Mouse (Mus musculus): ENCODE results near the gene Cyp2d11.
"Not testable (repeated sequence)": the region's sequence is repeated elsewhere in the genome, so short reads cannot be mapped to it uniquely, and the experiment has no call there.

Cyp2d11 gene

DNA sequence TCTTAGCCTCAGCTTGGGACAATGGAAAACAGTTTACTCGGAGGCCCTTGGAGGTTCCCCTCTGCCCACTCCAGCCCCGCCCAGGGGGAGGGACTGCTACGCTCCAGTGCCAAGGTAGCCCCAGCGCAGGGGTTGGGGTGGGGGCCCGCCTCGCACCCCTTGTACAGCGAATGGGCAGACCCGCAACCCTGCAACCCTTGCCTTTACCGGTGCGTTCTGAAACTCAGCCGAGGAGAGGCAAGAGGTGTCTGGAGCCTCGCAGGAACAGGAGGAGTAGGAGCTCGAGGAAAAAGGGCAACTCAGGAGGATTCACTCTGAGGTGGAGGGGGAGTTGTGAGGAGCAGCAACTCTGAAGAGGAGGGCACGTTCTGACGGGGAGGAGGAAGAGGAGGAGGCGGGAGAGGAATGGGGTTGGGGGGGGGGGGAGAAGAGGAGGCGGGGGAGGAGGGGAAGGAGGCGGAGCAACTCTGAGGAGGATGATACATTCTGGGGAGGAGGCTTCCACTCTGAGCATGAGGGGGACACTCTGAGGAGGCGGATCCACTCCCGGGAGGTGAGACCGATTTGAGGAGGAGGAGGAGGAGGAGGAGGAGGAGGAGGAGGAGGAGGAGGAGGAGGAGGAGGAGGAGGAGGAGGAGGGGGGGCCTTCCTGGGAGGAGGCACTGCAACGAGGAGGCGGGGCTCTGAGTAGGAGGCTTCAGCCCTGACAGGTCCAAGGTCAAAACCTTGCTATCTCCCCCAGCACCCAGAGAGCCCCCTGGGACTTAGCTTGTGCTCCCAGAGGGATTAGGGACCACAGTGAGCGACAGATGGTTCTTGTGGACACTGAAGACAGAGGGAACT lies 13.7 kb downstream of the Cyp2d11 start, which contains the start of gene Cyp2d22:
Gene Cyp2d22 (minus strand): TSS at position 390 of the 843 bp plus-strand sequence.
- peak; percentile 55 for DNase-seq (ENCODE audit: low spot score)

DNA sequence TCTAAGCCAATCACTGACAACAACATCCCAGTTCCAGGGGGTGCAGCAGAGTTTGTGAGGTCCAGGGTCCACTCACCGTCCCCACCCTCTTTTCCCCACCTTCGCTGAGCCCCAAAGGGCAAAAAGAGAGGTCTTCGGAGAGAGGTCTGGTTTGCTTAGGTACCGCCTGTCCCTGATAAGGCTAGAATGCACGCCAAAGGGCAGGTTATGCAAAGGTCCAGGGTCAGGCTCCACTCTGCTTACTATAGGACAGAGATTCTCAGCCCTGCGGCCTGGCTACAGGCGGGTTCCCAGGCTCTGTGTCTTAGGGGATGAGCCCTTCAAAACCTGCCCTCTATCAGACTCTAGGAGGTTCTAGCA lies 14.3 kb downstream of the Cyp2d11 start:
- DNase-seq (ENCODE audit: low spot score), result no peak

DNA sequence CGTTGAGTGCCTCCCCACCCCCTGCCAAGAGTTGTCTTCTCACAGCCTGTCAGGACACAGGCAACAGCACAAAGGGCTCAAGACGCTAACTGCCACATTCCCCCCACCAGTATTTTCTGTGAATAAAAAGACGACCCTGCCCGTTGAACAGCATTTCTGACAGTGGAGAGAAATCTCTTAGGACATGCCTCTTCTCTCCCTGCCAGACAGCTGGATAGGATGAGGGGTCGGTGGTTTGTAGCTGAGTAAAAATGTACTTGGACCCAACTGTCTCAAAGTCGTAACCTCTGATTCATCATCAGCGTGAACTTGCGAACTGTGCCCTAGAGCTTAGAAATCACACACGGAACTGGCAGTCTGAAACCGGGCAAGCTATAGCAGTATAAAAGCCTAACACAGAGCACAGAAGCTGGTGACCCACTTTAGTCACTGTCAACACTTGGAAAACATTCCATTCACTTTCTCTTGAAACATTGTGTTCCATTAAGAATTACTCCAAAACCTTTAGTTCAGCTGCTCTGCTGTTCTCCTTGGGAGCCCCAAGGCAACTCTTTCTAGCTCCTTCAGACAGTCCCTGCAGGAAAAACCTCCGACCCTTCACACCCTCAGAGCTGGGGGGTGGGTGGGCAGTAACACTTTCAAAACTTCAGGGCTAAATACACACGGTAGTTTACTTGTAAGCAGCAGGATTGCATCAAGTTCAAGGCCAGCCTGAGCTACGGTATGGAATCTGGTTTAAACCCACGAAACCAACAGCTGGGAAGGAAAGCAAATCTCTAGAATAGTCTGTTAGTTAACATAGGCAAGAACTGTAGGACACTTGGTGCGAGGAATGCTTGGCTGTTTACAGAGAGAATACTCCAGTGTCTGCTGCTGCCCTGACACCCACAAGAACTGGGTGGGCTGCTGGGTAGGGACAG lies 15.3 kb downstream of the Cyp2d11 start:
- DNase-seq (ENCODE audit: low spot score), result no peak

DNA sequence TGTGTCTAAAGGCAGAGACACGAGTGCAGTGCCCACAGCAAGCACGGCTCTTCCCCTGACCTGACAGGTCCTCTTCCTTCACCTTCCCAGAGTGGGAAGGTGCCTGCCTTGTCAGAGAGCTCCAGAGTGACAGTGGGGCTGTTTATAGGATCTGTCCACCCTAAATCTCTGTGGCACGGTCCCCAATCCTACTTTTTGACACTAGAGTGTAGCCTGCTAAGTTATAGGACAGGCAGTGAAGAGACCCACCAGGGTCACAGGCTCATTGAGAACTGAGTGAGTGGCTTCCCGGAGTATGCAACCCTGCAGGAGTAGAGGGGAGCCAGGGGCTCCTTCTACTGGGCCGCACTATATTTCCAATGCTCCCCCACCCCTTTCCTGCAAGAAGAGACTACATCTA lies 16.1 kb downstream of the Cyp2d11 start:
- DNase-seq (ENCODE audit: low spot score), result no peak

DNA sequence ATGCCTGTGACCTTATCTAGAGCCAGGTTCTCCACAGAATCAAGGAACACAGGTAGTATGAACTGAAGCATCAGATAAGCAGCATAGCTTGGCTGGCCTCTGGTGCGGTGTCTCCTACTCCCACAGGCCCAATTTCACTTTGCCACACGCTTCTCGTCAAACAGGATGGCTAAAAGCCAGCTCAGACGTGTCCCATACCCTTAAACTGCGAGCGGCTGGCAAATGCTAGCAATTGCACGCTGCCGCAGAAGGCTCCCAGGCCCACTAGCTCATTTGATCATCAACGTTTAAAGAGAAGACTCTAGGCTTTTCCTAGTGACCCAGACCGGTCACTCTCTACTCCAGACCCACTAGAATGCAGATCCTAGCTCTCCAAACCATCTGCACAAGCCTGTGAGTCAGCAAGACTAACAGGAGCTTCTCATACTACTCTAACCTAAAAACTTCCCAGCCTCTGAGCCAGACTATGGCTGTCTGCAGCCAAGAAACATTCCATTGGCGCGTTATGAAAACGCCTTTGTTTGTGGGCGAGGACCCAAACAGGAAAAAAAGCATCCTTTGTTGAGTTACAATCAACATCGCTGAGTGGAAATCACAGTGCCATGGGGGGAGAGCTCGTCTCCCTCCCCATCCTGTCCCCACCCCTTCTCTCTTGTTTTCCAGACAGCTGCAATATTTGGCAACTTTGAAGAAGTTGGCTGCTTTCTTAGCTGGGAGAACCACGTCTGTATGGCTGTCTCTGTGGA lies 17.3 kb downstream of the Cyp2d11 start:
- DNase-seq (ENCODE audit: low spot score), result peak; percentile 44

DNA sequence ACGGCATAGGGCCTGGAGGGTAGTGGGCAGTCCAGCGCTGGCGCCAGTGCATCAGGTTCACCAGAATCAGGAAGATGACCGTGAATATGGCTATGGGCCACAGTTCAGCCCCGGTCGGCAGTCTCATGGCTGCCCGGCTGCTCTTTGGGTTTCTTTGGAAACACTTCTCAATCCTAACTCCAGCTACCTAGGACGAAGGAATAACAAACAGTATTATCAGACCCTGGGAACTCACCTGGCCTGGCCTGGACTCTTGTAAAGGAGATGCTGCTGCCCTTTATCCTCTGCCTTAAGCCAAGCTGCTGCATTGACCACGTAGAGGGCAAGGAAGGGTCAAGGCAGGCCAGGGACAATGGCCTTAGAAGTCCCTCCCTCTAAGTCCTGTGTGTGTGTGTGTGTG lies 18.0 kb downstream of the Cyp2d11 start:
- no peak for DNase-seq (ENCODE audit: low spot score)

DNA sequence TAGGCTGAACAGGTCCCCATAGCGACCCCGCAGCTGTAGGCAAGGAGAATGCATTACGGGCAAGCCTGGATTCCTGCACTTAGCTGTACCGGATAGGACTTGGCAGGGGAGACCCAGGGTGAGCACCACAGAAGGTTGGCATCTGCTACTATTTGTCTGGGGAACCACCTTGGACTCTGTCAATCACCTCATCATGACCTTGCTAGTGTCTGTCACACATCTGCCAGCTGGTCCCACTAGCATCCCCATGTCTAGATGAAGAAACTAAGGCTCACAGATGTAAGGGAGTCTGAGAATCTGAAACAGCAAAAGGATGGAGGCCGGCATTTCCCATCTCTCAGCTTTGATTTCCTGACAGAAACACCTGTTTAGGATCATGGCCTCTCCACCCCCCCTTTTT lies 19.4 kb downstream of the Cyp2d11 start:
- no peak for DNase-seq (ENCODE audit: low spot score)

DNA sequence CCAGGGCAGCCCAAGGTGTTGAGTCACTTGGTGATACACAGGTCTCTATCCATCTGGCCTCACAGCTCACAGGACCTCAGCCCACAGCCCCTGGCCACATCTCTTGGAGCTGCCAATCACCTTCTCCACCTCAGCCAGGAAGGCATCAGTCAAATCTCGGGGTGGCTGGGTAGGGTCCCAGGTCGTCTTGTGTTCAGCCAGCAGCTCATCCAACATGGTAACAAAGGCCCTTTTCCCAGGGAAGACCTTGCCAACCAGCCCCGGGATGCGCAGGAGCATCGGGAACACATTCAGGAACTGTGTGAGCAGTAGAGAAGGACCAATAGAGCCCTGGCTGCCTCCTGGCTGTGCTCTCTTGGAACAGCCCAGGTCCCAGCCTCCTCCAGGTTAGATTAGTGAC lies 20.8 kb downstream of the Cyp2d11 start:
- no peak for DNase-seq (ENCODE audit: low spot score)

DNA sequence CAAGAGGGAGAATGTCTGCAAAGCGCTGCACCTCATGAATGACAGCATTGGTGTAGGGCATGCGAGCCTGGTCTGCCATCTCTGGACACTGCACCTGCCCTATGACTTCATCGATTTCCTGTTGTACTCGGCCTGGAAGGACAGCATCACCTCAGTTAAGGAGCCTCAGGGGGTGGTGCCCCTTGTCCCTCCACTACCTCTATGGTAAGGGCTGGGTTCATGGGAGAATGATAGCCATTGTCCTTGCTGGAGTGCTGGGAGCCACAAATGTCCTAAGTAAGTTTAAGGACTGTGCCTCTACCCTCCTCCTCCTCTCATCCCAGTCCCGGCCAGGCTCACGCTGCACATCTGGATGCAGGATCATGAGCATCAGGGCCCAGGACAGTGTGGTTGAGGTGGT lies 21.4 kb downstream of the Cyp2d11 start:
- no peak for DNase-seq (ENCODE audit: low spot score)

DNA sequence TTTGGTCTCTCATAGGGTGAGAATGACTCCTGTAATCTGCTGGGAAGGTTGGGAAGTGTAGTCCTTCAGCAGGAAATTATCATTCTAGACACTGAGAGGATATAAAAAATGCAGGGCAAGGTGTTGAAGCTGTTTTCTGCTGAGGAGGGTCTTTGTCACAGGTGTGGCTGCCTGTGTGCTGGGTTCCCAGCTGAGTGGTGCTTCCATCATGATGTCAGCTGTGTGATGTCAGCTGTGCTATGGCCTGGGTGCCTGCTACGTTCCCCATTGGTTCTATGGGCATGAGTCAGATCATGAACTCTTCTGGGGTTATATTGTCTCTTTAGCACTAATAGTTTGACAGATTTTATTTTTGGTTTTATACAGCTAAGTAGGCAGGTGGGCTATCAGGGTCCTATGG lies 25.0 kb downstream of the Cyp2d11 start:
- DNase-seq (ENCODE audit: low spot score), result no peak

DNA sequence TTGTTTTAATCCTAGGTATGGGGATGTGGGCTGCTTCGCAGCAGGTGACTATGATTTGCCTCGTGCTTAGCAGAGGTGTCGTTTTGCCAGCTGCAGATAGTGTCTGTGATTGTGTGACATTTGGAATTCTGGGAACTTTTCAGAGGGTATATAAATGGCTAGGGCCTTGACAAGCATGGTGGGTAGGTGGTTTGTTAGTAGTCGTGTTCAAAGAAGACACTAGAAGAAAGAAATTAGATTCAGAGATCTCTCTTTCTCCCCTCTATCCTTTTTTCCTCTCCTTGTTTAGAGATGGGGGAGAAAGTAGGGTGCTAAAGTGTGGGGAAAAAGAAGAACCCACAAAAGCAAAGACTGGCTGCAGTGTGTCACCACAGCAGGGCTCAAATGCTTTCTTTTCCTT lies 25.7 kb downstream of the Cyp2d11 start:
- no peak for DNase-seq (ENCODE audit: low spot score)

DNA sequence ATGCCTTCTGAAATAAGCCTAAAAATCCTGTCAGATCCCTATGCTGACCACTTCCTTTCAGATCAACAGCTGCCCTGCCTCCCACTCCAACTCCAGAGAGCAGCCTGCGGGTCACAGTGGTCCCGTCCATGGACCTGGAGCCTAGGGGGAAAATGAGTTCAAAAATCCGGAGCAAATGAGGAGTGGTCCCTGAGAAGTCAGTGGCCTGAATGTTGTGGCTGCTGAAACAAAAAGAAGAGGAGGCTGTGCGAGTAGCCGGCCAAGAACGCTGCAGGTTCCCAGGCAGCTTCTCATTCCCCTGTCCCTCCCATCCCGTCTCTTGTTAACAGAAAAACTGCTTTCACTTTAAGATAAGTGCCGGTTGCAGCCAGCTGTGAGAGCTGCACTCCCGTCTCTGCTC lies 29.3 kb downstream of the Cyp2d11 start:
- DNase-seq (ENCODE audit: low spot score), result not testable (repeated sequence)

DNA sequence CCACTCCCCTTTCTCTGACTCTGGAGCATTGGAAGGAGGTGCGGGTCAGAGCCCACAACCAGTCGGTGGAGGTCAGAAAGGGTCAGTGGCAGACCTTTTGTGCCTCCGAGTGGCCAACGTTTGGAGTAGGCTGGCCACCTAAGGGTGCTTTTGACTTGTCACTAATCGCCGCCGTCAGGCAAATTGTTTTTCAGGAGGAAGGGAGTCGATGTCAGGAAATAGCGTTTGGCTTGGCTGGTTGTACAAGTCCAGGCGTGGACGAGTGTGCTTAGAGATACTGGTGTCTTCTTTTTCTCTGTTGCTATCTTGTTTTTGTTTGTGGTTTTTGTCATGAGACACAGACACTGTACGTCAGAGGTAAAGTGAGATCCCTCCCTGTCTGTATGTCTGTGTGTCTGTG lies 30.0 kb downstream of the Cyp2d11 start:
- not testable (repeated sequence) for DNase-seq (ENCODE audit: low spot score)

DNA sequence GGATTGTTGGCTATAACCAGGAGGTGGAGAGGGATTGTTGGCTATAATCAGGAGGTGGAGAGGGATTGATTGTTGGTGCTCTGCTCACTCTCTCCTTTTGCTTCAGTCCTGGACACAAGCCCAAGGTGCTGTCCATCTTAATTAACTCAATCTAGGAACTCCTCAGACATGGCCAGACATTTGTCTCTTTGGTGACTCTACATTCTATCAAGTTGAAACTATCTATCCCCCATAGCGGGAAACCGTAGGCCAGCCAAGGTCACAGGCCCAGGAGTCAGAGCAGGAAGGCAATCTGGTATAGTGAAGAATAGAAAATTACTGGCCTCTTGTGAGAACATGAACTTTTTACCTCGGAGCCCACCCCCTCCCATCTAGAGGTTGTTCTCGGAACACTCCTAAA lies 31.6 kb downstream of the Cyp2d11 start:
- DNase-seq (ENCODE audit: low spot score), result no peak

DNA sequence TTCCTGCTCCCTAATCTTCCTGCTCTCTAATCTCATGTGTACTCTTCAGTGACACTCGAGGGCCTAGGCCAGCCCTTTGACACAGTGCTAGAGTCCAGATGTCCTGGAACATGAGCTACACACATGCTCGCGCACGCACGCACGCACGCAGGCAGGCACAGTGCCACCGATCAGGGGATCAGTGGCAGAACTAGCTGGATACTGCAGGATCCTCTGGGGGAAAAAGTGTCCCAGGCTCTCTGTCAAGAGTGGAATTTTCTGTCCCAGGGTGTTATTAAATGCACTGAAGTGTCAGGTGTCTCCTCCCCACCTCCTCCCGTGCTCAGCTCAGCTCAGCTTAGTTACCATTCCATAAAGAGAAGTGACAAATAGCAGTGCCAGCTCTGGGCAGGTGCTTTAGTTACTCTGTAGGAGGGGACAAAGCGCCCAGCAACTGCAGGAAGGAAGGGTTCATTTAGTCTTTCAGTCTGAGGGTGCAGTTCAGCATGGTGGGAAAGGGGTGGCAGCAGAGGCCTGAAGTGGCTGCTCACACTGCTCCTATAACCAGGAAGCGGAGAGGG lies 32.3 kb downstream of the Cyp2d11 start:
- DNase-seq (ENCODE audit: low spot score), result peak; percentile 22

DNA sequence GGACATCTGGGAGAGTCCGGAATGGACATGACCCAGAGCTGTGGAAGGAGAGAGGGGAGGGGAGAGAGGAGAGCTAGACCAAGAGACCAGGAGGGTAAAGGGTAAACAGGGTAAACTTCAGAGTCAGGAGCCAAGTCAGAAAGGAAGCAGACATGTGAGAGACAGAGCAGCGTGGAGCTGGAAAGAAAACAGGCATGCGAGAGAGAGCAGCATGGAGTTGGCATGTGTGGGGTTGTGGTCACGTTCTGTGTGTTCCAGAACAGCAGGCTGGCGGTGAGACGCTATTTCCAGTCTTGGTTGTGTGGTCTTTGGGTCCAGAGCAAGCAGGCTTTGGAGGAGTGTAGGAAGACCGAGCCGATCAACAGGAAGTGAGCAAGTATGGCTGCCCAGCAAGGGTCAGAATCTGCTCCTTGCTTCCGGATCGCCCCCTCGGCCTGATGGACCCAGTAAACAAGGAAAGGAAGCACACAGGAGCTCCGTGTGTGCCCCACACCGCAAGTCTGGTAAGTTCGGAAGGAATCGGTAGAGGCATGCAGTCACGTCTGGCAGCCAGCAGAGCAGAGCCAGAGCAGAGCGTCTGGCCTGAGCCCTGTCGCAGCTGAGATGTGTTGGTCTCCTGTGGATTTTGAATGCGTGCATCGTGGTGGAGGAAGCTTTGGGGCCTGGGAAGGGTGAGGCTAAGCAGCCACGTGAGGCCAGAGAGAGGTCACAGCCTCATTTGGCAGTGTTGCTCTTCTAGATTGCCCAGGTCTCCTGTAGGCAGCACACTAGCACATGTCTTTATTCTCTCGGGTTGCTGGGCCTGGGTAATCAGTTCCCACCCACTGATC lies 35.2 kb downstream of the Cyp2d11 start:
- DNase-seq (ENCODE audit: low spot score), result no peak

DNA sequence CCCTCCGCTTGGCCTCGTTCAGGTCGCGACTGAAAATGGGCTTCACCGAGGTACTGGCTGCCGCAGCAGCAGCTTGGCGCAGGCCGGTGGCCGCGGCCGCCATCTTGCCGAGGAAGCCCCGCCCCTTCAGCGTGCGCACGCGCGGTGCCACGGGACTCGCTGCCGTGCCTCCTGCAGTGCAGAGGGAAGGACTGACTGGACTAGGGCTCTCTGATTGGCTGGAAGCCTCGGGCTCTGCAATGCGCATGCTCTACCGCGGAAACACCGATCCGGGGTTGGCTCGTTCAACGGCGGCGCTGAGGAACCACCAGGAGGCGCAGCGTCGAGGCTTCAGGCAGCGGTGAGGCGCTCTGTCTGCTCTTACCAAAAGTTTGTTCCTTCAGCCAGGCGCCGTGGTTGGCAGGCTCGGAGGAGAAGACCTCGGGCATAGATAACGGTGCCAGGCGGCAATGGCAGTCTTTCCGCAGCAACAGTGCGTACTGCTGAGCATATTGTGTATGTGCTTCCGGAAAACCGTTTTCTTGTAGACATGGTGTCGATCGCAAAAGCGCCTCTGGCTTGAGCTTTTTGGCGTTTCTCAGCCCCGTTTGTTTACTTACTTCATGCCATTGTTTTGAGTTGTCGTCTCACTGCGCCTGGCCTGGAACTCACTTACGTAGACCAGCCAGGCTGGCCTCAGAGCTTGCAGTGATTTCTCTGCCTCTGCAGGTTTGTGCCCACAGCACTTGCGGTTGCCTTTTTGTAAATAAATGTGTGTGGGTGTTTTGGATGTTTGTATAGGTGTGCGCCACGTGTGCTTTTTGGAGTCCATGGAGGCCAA lies 39.5 kb downstream of the Cyp2d11 start, which contains the start of gene Ndufa6:
Gene Ndufa6 (minus strand): TSS at position 197 of the 820 bp plus-strand sequence.
- DNase-seq (ENCODE audit: low spot score), result peak; percentile 98

DNA sequence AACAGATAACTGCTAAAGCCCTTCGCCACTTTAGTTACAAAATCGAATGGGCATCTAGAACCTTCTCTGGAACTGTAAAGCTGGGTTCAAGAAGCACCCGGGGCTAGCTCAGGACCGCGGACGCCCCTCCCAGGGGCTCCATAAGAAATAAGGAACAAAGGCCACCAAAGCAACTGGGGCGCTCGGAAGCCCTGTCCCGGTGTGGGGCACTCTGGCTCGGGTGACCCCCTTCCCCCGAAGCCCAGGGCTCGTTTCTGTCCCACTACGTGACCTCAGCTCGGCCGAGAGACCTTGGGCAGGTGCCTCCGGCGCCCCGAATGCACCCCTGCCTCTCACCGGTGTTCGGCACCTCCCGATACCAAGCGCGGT lies 40.1 kb downstream of the Cyp2d11 start:
- no peak for DNase-seq (ENCODE audit: low spot score)

DNA sequence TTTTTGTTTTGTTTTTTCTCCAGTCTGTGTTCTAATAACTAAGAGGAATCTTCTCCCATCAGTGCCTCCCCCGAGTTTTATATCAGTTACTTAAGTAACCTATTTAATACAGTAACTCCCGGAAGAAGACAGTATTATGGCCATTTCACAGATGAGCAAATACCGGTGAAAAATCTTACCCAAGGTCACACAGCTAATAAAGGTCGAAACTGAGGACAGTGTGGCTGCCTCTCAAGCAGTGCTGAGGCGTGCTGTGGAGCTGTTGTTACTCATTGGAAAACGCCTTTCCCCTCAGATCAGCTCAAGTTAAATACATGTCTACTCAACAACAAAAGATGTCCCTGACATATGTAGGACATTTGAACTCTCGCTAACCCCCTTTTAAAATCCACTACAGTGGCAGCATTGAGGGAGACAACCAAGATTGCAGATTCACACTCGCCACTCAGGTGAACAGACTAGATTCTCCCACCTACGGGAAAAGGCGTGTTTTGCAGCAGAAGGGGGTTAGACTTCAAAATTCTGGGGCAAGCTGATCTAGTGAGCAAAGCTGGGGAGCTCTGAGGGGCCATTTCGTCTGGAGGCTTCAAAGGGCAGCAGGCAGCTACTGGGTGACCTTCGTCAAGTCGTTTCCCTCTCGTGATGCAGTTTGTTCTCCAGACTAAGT lies 40.6 kb downstream of the Cyp2d11 start:
- no peak for DNase-seq (ENCODE audit: low spot score)

DNA sequence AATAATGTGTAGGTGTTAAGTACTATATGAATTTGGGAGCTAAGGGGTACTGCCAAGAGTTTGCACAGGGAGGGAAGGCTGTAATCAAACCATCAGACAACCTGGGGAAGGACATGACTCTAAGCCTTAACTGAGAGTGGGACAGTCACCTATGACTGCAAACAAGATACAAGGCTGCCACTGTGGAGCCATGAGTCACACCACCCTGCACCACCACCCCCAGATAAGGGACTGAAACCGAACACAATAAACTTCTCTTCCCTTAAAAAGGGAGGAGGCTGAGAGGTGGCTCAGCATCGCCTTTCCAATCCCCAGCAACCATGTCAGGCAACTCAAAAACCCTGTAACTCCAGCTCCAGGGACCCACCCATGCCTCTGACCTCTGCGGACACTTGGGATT lies 42.3 kb downstream of the Cyp2d11 start:
- DNase-seq (ENCODE audit: low spot score), result no peak
